Mouse (Mus musculus): ENCODE data around the gene Nyx.

DNA sequence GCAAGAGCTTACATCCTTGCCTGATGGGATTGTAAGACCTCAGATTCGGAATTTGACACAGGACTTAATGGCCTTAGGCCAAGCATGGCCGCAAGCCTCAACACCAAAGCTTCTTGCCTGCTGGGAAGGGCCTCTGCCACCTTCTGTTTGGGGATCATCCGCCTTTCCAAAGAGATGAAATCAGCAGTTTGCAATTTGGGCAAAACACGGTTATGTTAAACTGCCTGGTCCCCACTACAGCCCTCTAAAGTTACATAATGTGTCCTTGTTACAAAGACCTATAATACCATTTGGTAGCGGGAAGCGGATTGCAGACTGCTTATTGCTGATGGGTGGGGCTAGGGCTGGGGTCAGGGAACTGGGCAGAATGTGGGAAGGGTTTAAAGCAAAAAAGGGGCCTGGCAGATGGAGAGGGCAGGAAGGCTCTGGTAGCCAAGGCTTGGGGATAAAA lies 1.2 kb downstream of the Nyx start:
- TF ChIP-seq CTCF (IDR thresholded peaks at IDR 0.05; ENCODE audit: low read depth) (no peak), EP300 (IDR thresholded peaks at IDR 0.05; ENCODE audit: low read depth) (no peak)
